Mouse (Mus musculus): Measurements from ENCODE around the gene Il22ra1. TPM values are rescaled to one million over a fixed set of nuclear protein-coding genes. Genes with fewer than 3 reads are reported as not detected.

Gene Il22ra1
- polyA plus RNA-seq, 1 experiment from 2014 or later, result not detected

DNA sequence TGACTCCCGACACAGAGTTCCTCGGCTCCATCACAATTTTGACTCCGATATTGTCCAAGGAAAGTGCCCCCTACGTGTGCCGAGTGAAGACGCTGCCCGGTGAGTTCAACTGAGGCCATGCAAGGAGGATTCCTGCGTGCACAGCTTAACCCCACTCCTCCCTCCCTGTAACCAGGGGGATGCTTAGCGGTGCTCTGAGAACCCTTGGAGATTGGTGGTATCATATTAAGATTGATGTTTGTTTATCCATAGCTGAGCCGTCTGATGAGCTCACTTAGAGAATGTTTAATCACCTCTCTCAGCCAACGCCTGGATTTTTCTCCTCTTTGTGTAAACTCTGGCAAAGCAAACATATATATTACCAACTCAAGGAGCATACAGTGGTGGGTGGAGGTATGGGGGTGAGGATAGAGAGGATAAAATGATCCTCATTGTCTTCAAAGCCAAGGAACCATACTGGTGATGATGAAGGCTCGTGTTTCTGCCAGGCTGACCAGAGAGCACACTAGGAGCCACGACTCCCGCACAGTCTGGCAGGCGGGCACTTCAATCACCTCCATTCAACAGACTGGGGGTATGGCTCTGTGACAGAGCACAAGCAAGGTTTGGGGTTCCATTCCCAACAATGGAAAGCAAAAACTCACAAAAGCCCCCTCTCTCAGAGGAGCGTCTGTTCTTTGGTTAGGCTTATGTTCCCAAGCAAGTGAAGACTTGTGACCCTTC is 16.9 kb downstream of the Il22ra1 start:
- TF ChIP-seq CTCF (IDR thresholded peaks at IDR 0.05; ENCODE audit: low read depth), result no peak
- no peaks in the 10 kb centered on the region; the same call in 1 of the 2 replicates for H3K27me3 ChIP-seq (ENCODE audit: insufficient read depth, low read length)
- H3K4me1 ChIP-seq (ENCODE audit: insufficient read depth), result peaks cover 12% of the 10 kb centered on the region; the same call in 1 of the 2 replicates
- no peak overlapping the region for H3K4me3 ChIP-seq (ENCODE audit: low read depth, low read length)
- no peak overlapping the region for H3K9ac ChIP-seq
- H3K27ac ChIP-seq (ENCODE audit: low read depth), result no peak overlapping the region
- H3K9me3 ChIP-seq (ENCODE audit: low read depth, low read length), result no peaks in the 10 kb centered on the region
- no peaks in the 10 kb centered on the region for H3K36me3 ChIP-seq (ENCODE audit: insufficient read depth)
- ATAC-seq (ENCODE audit: insufficient read depth) (peak; percentile 49; the same call in 1 of the 2 replicates), DNase-seq (peak; percentile 21)
- H3K4me2 ChIP-seq, result no peak overlapping the region
- 10% methylated on average over 16 of the region's 16 CpGs for WGBS

DNA sequence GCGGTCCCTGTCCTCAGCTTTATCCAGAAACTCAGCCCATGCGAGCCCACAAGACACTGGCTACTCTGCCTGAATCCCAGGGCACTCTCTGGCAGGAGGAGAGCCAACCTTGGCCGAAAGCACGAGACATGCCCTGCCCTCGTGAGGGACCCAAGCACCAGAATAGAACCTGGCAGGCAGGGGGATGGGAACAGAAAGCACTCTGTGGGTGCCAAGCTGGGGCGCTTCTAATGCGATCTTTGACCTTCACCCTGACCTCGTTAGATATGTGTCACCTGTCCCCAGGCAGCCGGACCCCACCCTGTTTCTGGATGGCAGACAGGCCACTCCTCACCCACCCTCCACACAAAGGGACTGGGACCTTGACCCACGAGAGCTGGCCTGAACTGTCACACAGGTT is 17.6 kb downstream of the Il22ra1 start:
- ATAC-seq (ENCODE audit: insufficient read depth) (no peak), DNase-seq (no peak)
- no peak overlapping the region for H3K27ac ChIP-seq (ENCODE audit: low read depth)
- no peaks in the 10 kb centered on the region for H3K9me3 ChIP-seq (ENCODE audit: low read depth, low read length)
- TF ChIP-seq CTCF (IDR thresholded peaks at IDR 0.05; ENCODE audit: low read depth), result no peak
- H3K27me3 ChIP-seq (ENCODE audit: insufficient read depth, low read length), result no peaks in the 10 kb centered on the region; the same call in 1 of the 2 replicates
- 60% methylated on average over 10 of the region's 10 CpGs for WGBS
- H3K9ac ChIP-seq, result no peak overlapping the region
- H3K4me1 ChIP-seq (ENCODE audit: insufficient read depth), result peaks cover 12% of the 10 kb centered on the region; the same call in 1 of the 2 replicates
- no peak overlapping the region for H3K4me2 ChIP-seq
- H3K4me3 ChIP-seq (ENCODE audit: low read depth, low read length), result no peak overlapping the region
- H3K36me3 ChIP-seq (ENCODE audit: insufficient read depth), result no peaks in the 10 kb centered on the region

DNA sequence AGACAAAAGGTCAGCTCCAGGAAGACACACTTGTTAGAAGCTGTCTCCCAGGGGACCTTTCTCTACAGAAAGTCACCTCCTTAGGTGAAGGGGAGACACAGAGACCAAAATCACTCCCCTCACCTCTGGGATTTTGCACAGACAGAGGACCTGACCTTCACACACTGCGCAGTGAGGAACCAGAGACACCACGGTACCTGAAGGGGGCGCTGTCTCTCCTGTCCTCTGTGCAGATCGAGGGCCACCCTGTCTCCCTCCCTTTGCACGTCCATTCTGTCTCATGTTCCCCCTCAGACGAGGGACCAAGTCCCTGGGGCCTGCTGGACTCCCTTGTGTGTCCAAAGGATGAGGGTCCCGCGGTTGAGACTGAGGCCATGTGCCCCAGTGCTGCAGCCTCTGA is 22.9 kb downstream of the Il22ra1 start:
- 70% methylated on average over 8 of the region's 8 CpGs for WGBS
- peak; percentile 22; the same call in 1 of the 2 replicates for TF ChIP-seq CTCF (IDR thresholded peaks at IDR 0.05; ENCODE audit: low read depth)
- H3K9ac ChIP-seq, result no peak overlapping the region
- no peak overlapping the region for H3K4me2 ChIP-seq
- H3K4me1 ChIP-seq (ENCODE audit: insufficient read depth), result no peaks in the 10 kb centered on the region
- ATAC-seq (ENCODE audit: insufficient read depth) (no peak), DNase-seq (no peak)
- no peaks in the 10 kb centered on the region for H3K36me3 ChIP-seq (ENCODE audit: insufficient read depth)
- H3K4me3 ChIP-seq (ENCODE audit: low read depth, low read length), result no peak overlapping the region
- H3K27me3 ChIP-seq (ENCODE audit: insufficient read depth, low read length), result no peaks in the 10 kb centered on the region
- H3K9me3 ChIP-seq (ENCODE audit: low read depth, low read length), result no peaks in the 10 kb centered on the region
- H3K27ac ChIP-seq (ENCODE audit: low read depth), result no peak overlapping the region

DNA sequence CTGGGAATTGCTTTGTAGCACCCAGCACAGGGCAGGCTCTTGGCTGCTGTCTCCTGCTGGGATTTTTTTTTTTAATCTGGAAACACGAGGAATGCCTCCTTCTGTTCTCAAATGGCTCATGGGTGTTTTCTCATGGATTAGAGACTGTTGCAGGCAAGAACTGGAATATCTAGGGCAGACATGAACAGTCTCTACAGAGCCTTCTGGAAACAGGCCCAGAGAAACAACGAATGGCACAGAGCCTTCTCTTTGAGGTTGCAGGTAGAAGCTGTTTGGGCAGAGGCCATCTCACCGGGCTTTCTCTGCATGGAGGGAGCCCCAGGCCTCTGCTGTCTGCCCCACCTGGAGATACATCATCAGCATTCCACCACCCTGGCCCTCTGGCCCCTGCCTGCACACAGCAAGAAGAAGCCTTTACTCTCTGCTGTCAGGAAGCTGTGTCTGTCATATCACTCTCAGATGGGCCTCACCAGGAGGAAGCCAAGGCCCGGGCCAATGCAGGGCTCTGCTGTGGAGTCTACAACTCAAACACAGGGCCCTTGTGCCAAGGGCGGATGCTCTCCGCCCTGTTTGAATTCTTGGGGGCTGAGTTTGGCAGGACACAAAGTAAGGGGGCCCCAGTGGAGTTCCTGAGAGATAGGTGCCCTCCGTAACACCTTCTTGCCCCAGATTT is 24.3 kb downstream of the Il22ra1 start:
- DNase-seq (no peak), ATAC-seq (ENCODE audit: insufficient read depth) (no peak)
- H3K4me1 ChIP-seq (ENCODE audit: insufficient read depth), result no peaks in the 10 kb centered on the region
- no peaks in the 10 kb centered on the region for H3K27me3 ChIP-seq (ENCODE audit: insufficient read depth, low read length)
- H3K4me2 ChIP-seq, result no peak overlapping the region
- WGBS, result 60% methylated on average over 7 of the region's 7 CpGs
- no peak overlapping the region for H3K4me3 ChIP-seq (ENCODE audit: low read depth, low read length)
- no peaks in the 10 kb centered on the region for H3K9me3 ChIP-seq (ENCODE audit: low read depth, low read length)
- H3K9ac ChIP-seq, result no peak overlapping the region
- no peak overlapping the region for H3K27ac ChIP-seq (ENCODE audit: low read depth)
- TF ChIP-seq CTCF (IDR thresholded peaks at IDR 0.05; ENCODE audit: low read depth), result no peak
- no peaks in the 10 kb centered on the region for H3K36me3 ChIP-seq (ENCODE audit: insufficient read depth)

DNA sequence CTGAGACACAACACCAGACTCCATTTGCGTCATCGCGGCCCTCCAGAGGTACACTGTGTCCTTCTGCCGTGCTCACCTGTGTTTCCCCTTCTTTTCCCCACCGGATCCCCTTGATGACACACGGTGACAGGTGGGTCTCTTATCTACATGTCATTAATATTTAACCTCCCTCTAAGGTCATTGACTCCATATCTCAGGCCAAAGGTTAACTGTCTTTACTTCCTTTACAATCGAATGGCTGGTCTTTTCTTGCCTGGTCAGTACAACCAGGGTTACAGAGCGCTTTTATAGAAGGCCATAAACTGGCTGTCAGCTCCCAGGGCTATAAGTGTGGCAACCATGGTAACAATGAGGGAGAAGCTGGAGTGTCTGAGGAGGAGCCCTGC is 24.8 kb downstream of the Il22ra1 start:
- Histone ChIP-seq H3K4me1 (ENCODE audit: insufficient read depth) (no peaks in the 10 kb centered on the region), H3K36me3 (ENCODE audit: insufficient read depth) (no peaks in the 10 kb centered on the region), H3K27me3 (ENCODE audit: insufficient read depth, low read length) (no peaks in the 10 kb centered on the region), H3K4me2 (no peak overlapping the region), H3K9me3 (ENCODE audit: low read depth, low read length) (no peaks in the 10 kb centered on the region), H3K27ac (ENCODE audit: low read depth) (no peak overlapping the region), H3K4me3 (ENCODE audit: low read depth, low read length) (no peak overlapping the region), H3K9ac (no peak overlapping the region)
- TF ChIP-seq CTCF (IDR thresholded peaks at IDR 0.05; ENCODE audit: low read depth), result no peak
- WGBS, result 60% methylated on average over 8 of the region's 8 CpGs
- ATAC-seq (ENCODE audit: insufficient read depth) (no peak), DNase-seq (no peak)

DNA sequence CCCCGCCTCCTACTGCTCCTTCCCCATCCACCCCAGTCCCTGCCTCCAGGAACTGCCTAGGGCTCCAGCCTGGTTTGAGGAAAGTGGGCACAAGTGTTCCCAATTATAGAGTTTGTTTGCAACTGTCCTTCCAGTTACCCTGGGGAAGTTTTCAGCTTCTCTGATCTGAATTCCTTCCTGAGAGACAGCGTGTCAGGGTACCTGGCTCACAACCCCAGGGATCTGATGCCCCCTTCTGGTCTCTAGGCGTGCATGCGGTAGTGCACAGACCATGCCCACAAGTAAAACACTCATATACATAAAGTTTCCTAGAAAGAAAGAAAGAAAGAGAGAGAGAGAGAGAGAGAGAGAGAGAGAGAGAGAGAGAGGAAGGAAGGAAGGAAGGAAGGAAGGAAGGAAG is 30.4 kb downstream of the Il22ra1 start:
- no peak overlapping the region for H3K27ac ChIP-seq (ENCODE audit: low read depth)
- DNase-seq (peak; percentile 58), ATAC-seq (ENCODE audit: insufficient read depth) (no peak)
- H3K4me1 ChIP-seq (ENCODE audit: insufficient read depth), result no peaks in the 10 kb centered on the region
- no peak overlapping the region for H3K9ac ChIP-seq
- no peaks in the 10 kb centered on the region for H3K36me3 ChIP-seq (ENCODE audit: insufficient read depth)
- no peak overlapping the region for H3K4me2 ChIP-seq
- no peaks in the 10 kb centered on the region for H3K27me3 ChIP-seq (ENCODE audit: insufficient read depth, low read length)
- 23% methylated on average over 4 of the region's 4 CpGs for WGBS
- H3K4me3 ChIP-seq (ENCODE audit: low read depth, low read length), result no peak overlapping the region
- H3K9me3 ChIP-seq (ENCODE audit: low read depth, low read length), result no peaks in the 10 kb centered on the region
- peak; percentile 51 for TF ChIP-seq CTCF (IDR thresholded peaks at IDR 0.05; ENCODE audit: low read depth)

DNA sequence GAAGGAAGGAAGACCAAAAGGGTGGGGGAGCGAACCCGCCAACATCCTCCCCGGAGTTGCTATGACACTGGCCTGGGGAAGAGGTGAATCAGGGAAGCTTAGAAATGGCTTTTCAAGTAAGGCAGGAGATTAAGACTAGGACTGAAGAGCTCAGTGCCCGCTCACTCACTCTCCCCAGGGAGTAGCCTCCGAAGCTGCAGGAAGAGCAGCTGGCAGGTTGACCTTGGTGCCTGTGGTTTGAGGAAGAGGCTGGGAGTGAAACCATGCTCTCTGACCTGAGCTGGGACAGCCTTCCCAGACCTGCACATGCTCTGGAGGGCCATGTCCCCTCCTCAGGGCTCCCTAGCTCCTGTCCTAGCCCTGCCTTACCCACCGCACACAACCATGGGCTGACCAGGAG is 30.9 kb downstream of the Il22ra1 start:
- H3K36me3 ChIP-seq (ENCODE audit: insufficient read depth), result no peaks in the 10 kb centered on the region
- H3K27me3 ChIP-seq (ENCODE audit: insufficient read depth, low read length), result no peaks in the 10 kb centered on the region
- no peaks in the 10 kb centered on the region for H3K4me1 ChIP-seq (ENCODE audit: insufficient read depth)
- H3K4me3 ChIP-seq (ENCODE audit: low read depth, low read length), result no peak overlapping the region
- H3K9me3 ChIP-seq (ENCODE audit: low read depth, low read length), result no peaks in the 10 kb centered on the region
- no peak for DNase-seq
- WGBS, result 44% methylated on average over 6 of the region's 6 CpGs
- ATAC-seq (ENCODE audit: insufficient read depth), result no peak
- no peak for TF ChIP-seq CTCF (IDR thresholded peaks at IDR 0.05; ENCODE audit: low read depth)
- no peak overlapping the region for H3K27ac ChIP-seq (ENCODE audit: low read depth)
- no peak overlapping the region for H3K9ac ChIP-seq
- H3K4me2 ChIP-seq, result no peak overlapping the region
